Mouse (Mus musculus): Measurements from ENCODE around the gene Pemt. TPM values are rescaled to one million over a fixed set of nuclear protein-coding genes. Genes with fewer than 3 reads are reported as not detected.
"Not testable (repeated sequence)": the region's sequence is repeated elsewhere in the genome, so short reads cannot be mapped to it uniquely, and the experiment has no call there.

Pemt gene
- polyA plus RNA-seq, 1 experiment: 2.5 TPM

DNA sequence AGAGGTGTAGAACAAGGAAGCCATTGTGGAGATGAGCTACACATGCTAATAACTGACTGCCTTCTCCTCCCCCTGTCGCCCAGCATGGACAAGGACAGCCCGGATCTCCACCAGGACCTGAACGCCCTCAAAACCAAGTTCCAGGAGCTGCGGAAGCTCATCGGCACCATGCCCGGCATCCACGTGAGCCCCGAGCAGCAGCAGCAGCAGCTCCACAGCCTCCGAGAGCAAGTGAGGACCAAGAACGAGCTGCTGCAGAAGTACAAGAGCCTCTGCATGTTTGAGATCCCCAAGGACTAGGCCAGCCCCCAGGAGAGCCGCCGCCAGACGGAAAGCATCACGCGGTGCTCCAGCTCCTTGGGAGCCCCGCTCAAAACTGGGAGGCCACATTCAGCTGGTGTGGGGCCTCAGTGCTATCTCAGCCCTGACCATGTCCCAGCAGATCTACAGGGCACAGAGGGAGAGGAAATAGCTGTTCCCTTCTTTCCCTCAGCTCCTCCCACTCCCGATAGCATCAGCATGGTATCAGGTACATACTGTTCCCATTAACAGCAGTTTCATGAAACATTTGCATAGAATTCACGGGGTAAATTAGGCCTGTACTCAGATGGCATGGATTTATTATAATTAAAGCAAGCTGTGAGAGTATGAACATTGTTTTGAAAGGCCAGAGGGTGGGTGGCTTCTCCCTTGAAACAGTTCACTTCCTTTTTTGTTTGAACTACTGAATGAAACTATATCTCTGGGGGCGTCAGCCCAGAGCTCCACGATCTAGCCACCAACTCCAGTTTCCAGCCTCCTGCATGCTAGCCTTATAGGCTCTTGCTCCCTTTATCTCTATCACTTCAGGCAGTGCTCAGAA is 85.6 kb downstream of the Pemt start:
- Histone ChIP-seq H3K27ac (ENCODE audit: insufficient read depth, low read length) (no peak overlapping the region), H3K4me1 (ENCODE audit: control insufficient read depth, insufficient read depth, insufficient read length) (peaks cover 3% of the 10 kb centered on the region; the same call in 1 of the 2 replicates), H3K4me3 (ENCODE audit: extremely low read depth, insufficient read depth, insufficient read length) (no peak overlapping the region), H3K27me3 (ENCODE audit: control insufficient read depth, insufficient read depth, low read length) (no peaks in the 10 kb centered on the region), H3K36me3 (ENCODE audit: control insufficient read depth, insufficient read depth, low read length) (peaks cover 1% of the 10 kb centered on the region; the same call in 1 of the 2 replicates)
- no peak for TF ChIP-seq POLR2A (IDR thresholded peaks at IDR 0.05; ENCODE audit: low read depth, low read length)
- TF ChIP-seq CTCF (IDR thresholded peaks at IDR 0.05; ENCODE audit: extremely low read depth, insufficient read depth, insufficient read length, insufficient replicate concordance): no peak
- DNase-seq (ENCODE audit: low read depth in 1 of 2, low spot score in 2 of 2): no peak
- WGBS: 78% methylated on average over 20 of the region's 20 CpGs

GRCm38 (mm10) chr11:59959453-59959852 is 86.8 kb downstream of the Pemt start:
- H3K27ac ChIP-seq (ENCODE audit: insufficient read depth, low read length): no peak overlapping the region
- H3K4me1 ChIP-seq (ENCODE audit: control insufficient read depth, insufficient read depth, insufficient read length): peaks cover 3% of the 10 kb centered on the region; the same call in 1 of the 2 replicates
- no peaks in the 10 kb centered on the region for H3K27me3 ChIP-seq (ENCODE audit: control insufficient read depth, insufficient read depth, low read length)
- H3K4me3 ChIP-seq (ENCODE audit: extremely low read depth, insufficient read depth, insufficient read length): no peak overlapping the region
- peaks cover 1% of the 10 kb centered on the region; the same call in 1 of the 2 replicates for H3K36me3 ChIP-seq (ENCODE audit: control insufficient read depth, insufficient read depth, low read length)
- 86% methylated on average over 4 of the region's 4 CpGs for WGBS
- no peak for TF ChIP-seq CTCF (IDR thresholded peaks at IDR 0.05; ENCODE audit: extremely low read depth, insufficient read depth, insufficient read length, insufficient replicate concordance)
- TF ChIP-seq POLR2A (IDR thresholded peaks at IDR 0.05; ENCODE audit: low read depth, low read length): no peak
- DNase-seq (ENCODE audit: low read depth in 1 of 2, low spot score in 2 of 2): no peak

GRCm38 (mm10) chr11:59956749-59957148 is 89.5 kb downstream of the Pemt start:
- DNase-seq (ENCODE audit: low read depth in 1 of 2, low spot score in 2 of 2): no peak
- H3K36me3 ChIP-seq (ENCODE audit: control insufficient read depth, insufficient read depth, low read length): peaks cover 1% of the 10 kb centered on the region; the same call in 1 of the 2 replicates
- no peaks in the 10 kb centered on the region for H3K27me3 ChIP-seq (ENCODE audit: control insufficient read depth, insufficient read depth, low read length)
- no peak overlapping the region for H3K4me3 ChIP-seq (ENCODE audit: extremely low read depth, insufficient read depth, insufficient read length)
- TF ChIP-seq CTCF (IDR thresholded peaks at IDR 0.05; ENCODE audit: extremely low read depth, insufficient read depth, insufficient read length, insufficient replicate concordance): no peak
- TF ChIP-seq POLR2A (IDR thresholded peaks at IDR 0.05; ENCODE audit: low read depth, low read length): no peak
- H3K27ac ChIP-seq (ENCODE audit: insufficient read depth, low read length): no peak overlapping the region
- H3K4me1 ChIP-seq (ENCODE audit: control insufficient read depth, insufficient read depth, insufficient read length): peaks cover 3% of the 10 kb centered on the region; the same call in 1 of the 2 replicates
- WGBS: 95% methylated on average over 6 of the region's 6 CpGs

- Histone ChIP-seq H3K4me3 (ENCODE audit: extremely low read depth, insufficient read depth, insufficient read length) (no peak overlapping the region), H3K36me3 (ENCODE audit: control insufficient read depth, insufficient read depth, low read length) (no peaks in the 10 kb centered on the region), H3K27ac (ENCODE audit: insufficient read depth, low read length) (no peak overlapping the region), H3K4me1 (ENCODE audit: control insufficient read depth, insufficient read depth, insufficient read length) (no peaks in the 10 kb centered on the region; the same call in 1 of the 2 replicates), H3K27me3 (ENCODE audit: control insufficient read depth, insufficient read depth, low read length) (no peaks in the 10 kb centered on the region)
- no peak for DNase-seq (ENCODE audit: low read depth in 1 of 2, low spot score in 2 of 2)
- no peak for TF ChIP-seq POLR2A (IDR thresholded peaks at IDR 0.05; ENCODE audit: low read depth, low read length)
- no peak for TF ChIP-seq CTCF (IDR thresholded peaks at IDR 0.05; ENCODE audit: extremely low read depth, insufficient read depth, insufficient read length, insufficient replicate concordance)
- WGBS: 94% methylated on average over 14 of the region's 14 CpGs
Measured at GRCm38 (mm10) chr11:59952892-59953291, 93.4 kb downstream of the Pemt start.

DNA sequence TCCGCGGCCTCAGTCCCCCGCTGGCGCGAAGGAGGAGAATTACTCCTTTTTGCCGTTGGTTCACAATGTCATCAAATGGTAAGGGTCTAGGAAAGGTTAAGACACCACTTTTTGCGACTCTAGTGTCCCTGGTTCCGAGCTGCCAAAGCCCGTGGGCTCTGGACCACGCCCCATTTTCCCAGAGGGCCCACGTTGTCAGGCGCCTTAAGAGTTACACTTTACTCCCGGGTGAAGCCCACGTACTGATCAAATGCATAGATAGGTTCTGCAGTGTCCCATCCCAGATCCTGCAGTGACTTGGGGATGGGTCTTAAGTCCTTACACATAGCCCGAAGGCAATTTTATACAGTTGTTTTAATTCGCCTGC is 97.9 kb downstream of the Pemt start:
- TF ChIP-seq CTCF (IDR thresholded peaks at IDR 0.05; ENCODE audit: extremely low read depth, insufficient read depth, insufficient read length, insufficient replicate concordance) (no peak), POLR2A (IDR thresholded peaks at IDR 0.05; ENCODE audit: low read depth, low read length) (no peak)
- no peak for DNase-seq (ENCODE audit: low read depth in 1 of 2, low spot score in 2 of 2)
- H3K4me3 ChIP-seq (ENCODE audit: extremely low read depth, insufficient read depth, insufficient read length): peak overlapping the region; percentile 79
- H3K27ac ChIP-seq (ENCODE audit: insufficient read depth, low read length): no peak overlapping the region
- no peaks in the 10 kb centered on the region; the same call in 1 of the 2 replicates for H3K4me1 ChIP-seq (ENCODE audit: control insufficient read depth, insufficient read depth, insufficient read length)
- H3K27me3 ChIP-seq (ENCODE audit: control insufficient read depth, insufficient read depth, low read length): no peaks in the 10 kb centered on the region
- WGBS: 2% methylated on average over 16 of the region's 16 CpGs
- no peaks in the 10 kb centered on the region for H3K36me3 ChIP-seq (ENCODE audit: control insufficient read depth, insufficient read depth, low read length)

DNA sequence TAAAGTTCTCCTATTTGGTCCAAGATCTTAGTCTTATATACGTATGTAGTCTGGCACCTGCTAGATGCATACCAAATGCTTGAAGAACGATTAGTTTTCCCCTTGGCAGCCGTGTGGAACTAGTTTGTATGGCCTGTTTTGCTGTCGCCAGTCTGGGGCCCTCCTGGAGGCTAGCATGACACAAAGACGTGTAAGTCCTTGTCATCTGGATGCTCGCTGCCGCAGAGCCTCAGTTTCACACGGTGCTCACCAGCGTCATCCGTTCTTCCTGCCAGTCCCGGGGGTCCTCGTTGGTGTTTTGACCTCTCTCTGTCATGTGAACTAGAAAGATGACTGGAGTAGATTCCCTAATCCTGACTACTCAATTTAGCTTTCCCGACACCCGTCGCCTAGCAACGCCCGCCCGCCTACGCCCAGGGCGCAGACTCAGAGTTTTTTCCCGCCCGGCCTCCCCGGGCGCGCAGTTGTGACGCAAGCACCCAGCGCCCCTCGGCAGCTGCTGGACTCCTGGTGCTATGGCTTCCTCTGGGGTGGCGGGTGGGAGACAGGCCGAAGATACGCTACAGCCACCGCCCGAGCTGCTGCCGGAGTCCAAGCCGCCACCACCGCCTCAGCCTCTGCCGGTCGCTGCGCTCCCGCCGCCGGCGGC is 98.4 kb downstream of the Pemt start, which contains the start of gene Med9:
Gene Med9, plus strand, starts transcription at position 455 of the 649 bp plus-strand sequence.
- WGBS: 2% methylated on average over 43 of the region's 43 CpGs
- Histone ChIP-seq H3K27ac (ENCODE audit: insufficient read depth, low read length) (no peak within 1 kb of the TSS), H3K4me3 (ENCODE audit: extremely low read depth, insufficient read depth, insufficient read length) (peak within 1 kb of the TSS; percentile 79), H3K4me1 (ENCODE audit: control insufficient read depth, insufficient read depth, insufficient read length) (no peaks in the 10 kb centered on the region; the same call in 1 of the 2 replicates), H3K36me3 (ENCODE audit: control insufficient read depth, insufficient read depth, low read length) (no peaks in the 10 kb centered on the region), H3K27me3 (ENCODE audit: control insufficient read depth, insufficient read depth, low read length) (no peaks in the 10 kb centered on the region)
- peak; percentile 66 to 88 for DNase-seq (ENCODE audit: low read depth in 1 of 2, low spot score in 2 of 2)
- TF ChIP-seq POLR2A (IDR thresholded peaks at IDR 0.05; ENCODE audit: low read depth, low read length) (no peak), CTCF (IDR thresholded peaks at IDR 0.05; ENCODE audit: extremely low read depth, insufficient read depth, insufficient read length, insufficient replicate concordance) (no peak)

GRCm38 (mm10) chr11:59944855-59945254 is 101.4 kb downstream of the Pemt start:
- not testable (repeated sequence) for H3K4me1 ChIP-seq (ENCODE audit: control insufficient read depth, insufficient read depth, insufficient read length); H3K27me3 ChIP-seq (ENCODE audit: control insufficient read depth, insufficient read depth, low read length); H3K27ac ChIP-seq (ENCODE audit: insufficient read depth, low read length); H3K36me3 ChIP-seq (ENCODE audit: control insufficient read depth, insufficient read depth, low read length); DNase-seq (ENCODE audit: low read depth in 1 of 2, low spot score in 2 of 2); H3K4me3 ChIP-seq (ENCODE audit: extremely low read depth, insufficient read depth, insufficient read length)
- 87% methylated on average over 10 of the region's 10 CpGs for WGBS
